Mouse (Mus musculus) macrophage (primary cell): Measurements from ENCODE around the gene Ankrd6. TPM values are rescaled to one million over a fixed set of nuclear protein-coding genes. Genes with fewer than 3 reads are reported as not detected.
"Not testable (repeated sequence)": the region's sequence is repeated elsewhere in the genome, so short reads cannot be mapped to it uniquely, and the experiment has no call there.

Source experiments
- H3K27ac ChIP-seq: fragments of 350-480 bp; formaldehyde crosslinking; 2 replicates; pipeline ENCODE4 v1.9.0; 2021
- H3K36me3 ChIP-seq: fragments of 350-480 bp; formaldehyde crosslinking; 2 replicates; pipeline ENCODE4 v1.9.0; 2021; ENCODE audit errors: inconsistent target
- H3K4me3 ChIP-seq: fragments of 350-480 bp; formaldehyde crosslinking; 2 replicates; pipeline ENCODE4 v1.9.0; 2021; ENCODE audit errors: inconsistent target
- H3K79me2 ChIP-seq: fragments of 350-480 bp; formaldehyde crosslinking; 2 replicates; pipeline ENCODE4 v1.9.0; 2021; ENCODE audit errors: inconsistent target
- WGBS: methylation state at CpG from one replicate; pipeline ENCODE4 v1.1.7; 2026; ENCODE audit warnings: inconsistent platforms; ENCODE audit not compliant: missing documents; 5-methylcytosine and 5-hydroxymethylcytosine counted together
- polyA plus RNA-seq: library from polyadenylated mRNA; stranded (reverse); fragments of 250-400 nt; gene quantifications from 3 replicates; pipeline ENCODE4 v1.2.4, GENCODE M21; 2018; ENCODE audit warnings: inconsistent platforms

Ankrd6 gene
- polyA plus RNA-seq, 1 experiment from 2014 or later = 0.06 TPM

DNA sequence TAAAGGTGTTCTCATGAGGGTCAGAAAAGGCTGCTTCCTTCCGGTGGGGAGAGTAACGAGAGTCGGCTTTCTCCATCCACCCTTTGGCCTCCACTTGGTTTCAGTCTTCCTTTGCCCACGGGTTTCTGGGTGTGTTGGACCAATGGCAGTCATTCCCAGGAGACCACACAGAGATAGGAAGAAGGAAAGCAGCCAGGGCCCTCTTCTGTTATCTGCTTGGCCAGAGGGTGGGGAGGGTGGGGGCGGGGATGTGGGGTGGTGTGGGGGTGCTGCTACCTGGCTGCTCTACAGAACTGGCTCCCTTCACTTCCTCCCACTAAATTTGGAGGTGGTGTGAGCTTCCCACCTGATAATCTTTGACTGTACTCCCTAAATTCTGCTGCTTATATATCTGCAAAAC is 31.0 kb upstream of the Ankrd6 start:
- WGBS = 35% methylated on average over 5 of the region's 5 CpGs
- Histone ChIP-seq H3K27ac (no peak overlapping the region), H3K79me2 (peaks cover 17% of the 10 kb centered on the region; the same call in 1 of the 2 replicates), H3K36me3 (no peaks in the 10 kb centered on the region), H3K4me3 (no peak overlapping the region)

GRCm38 (mm10) chr4:32980061-32980460 is 29.4 kb upstream of the Ankrd6 start:
- Histone ChIP-seq H3K27ac (no peak overlapping the region), H3K36me3 (no peaks in the 10 kb centered on the region), H3K4me3 (no peak overlapping the region), H3K79me2 (peaks cover 2% of the 10 kb centered on the region; the same call in 1 of the 2 replicates)
- 100% methylated on average over 3 of the region's 3 CpGs for WGBS

DNA sequence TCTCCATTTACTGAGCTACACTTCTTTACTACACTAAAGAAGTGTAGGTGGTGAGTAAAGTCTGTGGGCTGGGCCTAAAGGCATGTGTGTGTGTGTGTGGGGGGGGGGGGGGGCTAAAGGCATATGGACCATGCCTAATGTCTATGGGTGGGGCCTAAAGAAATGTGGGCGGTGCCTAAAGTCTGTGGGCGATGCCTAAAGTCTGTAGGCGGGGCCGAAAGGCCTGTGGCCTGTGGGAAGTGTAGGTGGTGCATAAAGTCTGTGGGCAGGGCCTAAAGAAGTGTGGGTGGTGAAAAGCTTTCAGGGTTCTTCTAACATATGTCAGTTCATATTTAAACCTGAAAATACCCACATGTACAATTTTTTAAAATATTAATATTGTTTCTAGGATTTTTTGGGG is 26.7 kb upstream of the Ankrd6 start:
- Histone ChIP-seq H3K36me3 (no peaks in the 10 kb centered on the region), H3K27ac (no peak overlapping the region), H3K79me2 (no peaks in the 10 kb centered on the region), H3K4me3 (no peak overlapping the region)
- WGBS = 100% methylated on average over 4 of the region's 4 CpGs

GRCm38 (mm10) chr4:32964619-32965018 is 14.0 kb upstream of the Ankrd6 start:
- H3K4me3 ChIP-seq, H3K36me3 ChIP-seq, H3K79me2 ChIP-seq, H3K27ac ChIP-seq: not testable (repeated sequence)
- WGBS = 92% methylated on average over 13 of the region's 19 CpGs

DNA sequence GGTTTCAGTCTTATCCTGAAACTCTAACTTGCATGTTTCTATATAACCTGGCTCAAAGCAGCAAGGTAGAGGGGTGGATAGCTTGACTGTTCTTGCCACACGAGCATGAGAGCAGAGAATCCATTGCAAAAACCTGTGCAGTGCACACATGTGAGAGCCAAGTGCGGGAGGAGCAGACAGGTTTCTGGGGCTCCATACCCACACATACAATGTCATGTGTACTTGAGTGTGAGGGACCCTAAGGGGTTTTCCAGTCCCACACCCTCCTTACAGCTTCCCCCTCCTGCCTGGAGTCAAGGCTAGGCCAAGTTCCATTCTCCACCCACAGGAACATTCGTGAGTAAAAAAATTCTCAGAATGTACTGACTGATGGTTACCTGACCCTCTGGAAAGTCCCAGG is 10.8 kb upstream of the Ankrd6 start:
- Histone ChIP-seq H3K36me3 (no peaks in the 10 kb centered on the region), H3K27ac (no peak overlapping the region)
- WGBS = 93% methylated on average over 3 of the region's 3 CpGs

DNA sequence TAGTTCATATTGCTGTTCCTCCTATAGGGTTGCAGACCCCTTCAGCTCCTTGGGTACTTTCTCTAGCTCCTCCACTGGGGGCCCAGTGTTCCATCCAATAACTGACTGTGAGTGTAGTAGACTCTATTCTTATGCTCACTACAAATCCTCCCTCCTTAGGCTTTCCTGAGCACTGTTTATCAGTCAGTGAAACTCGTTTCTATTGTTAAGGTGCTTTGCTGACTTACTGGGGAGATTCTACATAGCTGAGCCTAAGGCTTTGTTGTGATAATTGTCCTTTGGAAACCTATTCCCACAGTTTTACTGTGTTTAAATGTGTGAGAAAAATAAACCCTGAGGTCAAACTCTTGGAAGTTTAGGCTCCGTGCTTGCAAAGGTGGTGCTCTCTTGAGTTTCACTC is 5.8 kb upstream of the Ankrd6 start:
- Histone ChIP-seq H3K4me3 (no peak overlapping the region), H3K27ac (no peak overlapping the region), H3K36me3 (no peaks in the 10 kb centered on the region), H3K79me2 (no peaks in the 10 kb centered on the region)
- WGBS = 75% methylated on average over 2 of the region's 2 CpGs

More for the DNA sequence above, 10.8 kb upstream of the Ankrd6 start:
- Histone ChIP-seq H3K79me2 (no peaks in the 10 kb centered on the region), H3K4me3 (no peak overlapping the region)

GRCm38 (mm10) chr4:32952681-32953080 is 2.0 kb upstream of the Ankrd6 start:
- 50% methylated on average over 4 of the region's 7 CpGs for WGBS
- Histone ChIP-seq H3K4me3 (no peak overlapping the region), H3K79me2 (no peaks in the 10 kb centered on the region), H3K27ac (no peak overlapping the region), H3K36me3 (no peaks in the 10 kb centered on the region)

DNA sequence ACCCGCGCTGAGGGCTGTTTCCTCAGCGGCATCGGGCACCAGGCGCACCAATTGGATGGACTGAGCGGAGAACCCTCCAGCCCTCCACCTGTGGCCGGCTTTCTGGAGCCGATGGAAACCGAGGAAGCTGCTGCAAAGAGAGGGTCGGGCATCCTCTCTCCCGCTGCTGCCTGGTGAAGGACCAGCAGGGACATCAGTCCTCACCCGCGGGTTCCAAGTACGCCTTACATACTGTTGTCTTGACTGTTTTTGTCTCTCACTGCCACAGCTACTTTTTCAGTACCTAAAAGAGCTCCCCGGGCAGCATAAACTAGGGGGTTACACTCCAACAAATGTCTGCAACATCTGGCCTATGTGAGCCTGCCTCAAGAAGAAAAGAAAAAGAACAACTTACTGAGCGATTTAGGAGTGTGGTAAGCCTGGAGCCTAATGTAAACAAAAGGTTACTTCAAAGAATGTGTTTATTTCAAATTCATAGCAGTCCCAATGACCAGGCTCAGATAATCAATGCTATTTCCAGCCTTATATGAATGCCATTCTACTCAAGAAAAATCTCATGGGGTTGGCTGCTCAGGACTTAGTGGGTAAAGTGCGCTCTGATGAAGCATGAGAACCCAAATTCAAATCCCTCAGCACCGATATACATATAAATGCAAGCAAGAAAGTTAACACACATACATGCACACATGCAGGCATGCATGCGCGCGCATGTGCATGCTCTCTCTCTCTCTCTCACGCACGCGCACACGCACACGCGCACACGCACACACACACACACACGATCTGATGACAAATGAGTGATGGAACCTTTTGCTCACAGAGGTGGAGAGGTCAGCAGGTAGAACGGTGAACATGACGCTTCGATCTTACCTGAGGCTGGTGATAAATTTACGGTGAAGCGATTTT is 647 bp upstream of the Ankrd6 start:
- WGBS = 11% methylated on average over 34 of the region's 34 CpGs
- H3K4me3 ChIP-seq = no peak overlapping the region
- no peak overlapping the region for H3K27ac ChIP-seq
- H3K36me3 ChIP-seq = no peaks in the 10 kb centered on the region
- no peaks in the 10 kb centered on the region for H3K79me2 ChIP-seq

- Histone ChIP-seq H3K79me2 (no peaks in the 10 kb centered on the region), H3K27ac (no peak overlapping the region), H3K36me3 (no peaks in the 10 kb centered on the region), H3K4me3 (no peak overlapping the region)
- WGBS = 38% methylated on average over 10 of the region's 10 CpGs
Measured at GRCm38 (mm10) chr4:32948696-32949095, 1.9 kb downstream of the Ankrd6 start.

- WGBS = 100% methylated on average over 1 of the region's 4 CpGs
Measured at GRCm38 (mm10) chr4:32947631-32948030, 3.0 kb downstream of the Ankrd6 start.

DNA sequence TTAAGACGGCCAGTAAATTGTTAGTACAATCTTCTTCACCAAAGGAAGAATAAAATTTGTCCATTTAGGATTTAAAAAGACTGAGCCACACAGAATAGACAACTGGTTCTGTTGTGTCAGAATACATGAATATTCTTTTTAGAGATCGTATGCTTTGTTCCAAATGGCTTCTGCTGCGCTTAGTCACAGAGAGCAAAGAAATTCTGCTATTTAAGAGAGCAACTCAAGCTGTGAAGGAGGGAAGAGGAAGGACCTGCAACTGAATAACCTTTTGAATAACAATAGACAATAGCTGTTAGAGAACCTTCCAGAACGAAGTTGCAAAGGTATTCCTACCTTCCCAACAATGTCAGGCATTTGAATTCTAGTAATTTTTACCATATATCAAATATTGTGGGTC is 9.7 kb downstream of the Ankrd6 start:
- Histone ChIP-seq H3K36me3 (no peaks in the 10 kb centered on the region), H3K27ac (no peak overlapping the region), H3K79me2 (no peaks in the 10 kb centered on the region), H3K4me3 (no peak overlapping the region)
- whole genome bisulfite sequencing = 76% methylated on average over 4 of the region's 4 CpGs

More at GRCm38 (mm10) chr4:32947631-32948030, 3.0 kb downstream of the Ankrd6 start:
- no peaks in the 10 kb centered on the region for H3K79me2 ChIP-seq
- no peak overlapping the region for H3K27ac ChIP-seq
- no peaks in the 10 kb centered on the region for H3K36me3 ChIP-seq
- no peak overlapping the region for H3K4me3 ChIP-seq

DNA sequence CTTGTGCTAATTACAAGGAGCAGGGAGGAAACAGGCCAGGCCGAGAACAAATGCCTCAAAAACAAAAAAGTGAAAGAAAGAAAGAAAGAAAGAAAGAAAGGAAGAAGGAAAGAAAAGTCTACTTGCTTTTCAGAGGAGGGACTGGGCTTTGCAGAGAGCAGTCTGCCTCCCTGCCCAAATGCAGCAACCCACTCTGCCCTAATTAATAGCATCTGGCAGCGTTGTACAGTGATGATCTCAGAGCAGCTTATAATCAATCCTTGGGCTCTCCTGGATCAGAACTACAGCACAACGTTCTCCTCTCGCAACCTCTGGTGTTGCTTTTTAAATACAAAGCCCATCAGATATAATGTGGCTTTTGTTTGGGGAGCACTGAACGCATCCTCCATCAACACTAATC is 10.7 kb downstream of the Ankrd6 start:
- 90% methylated on average over 5 of the region's 5 CpGs for WGBS
- no peak overlapping the region for H3K4me3 ChIP-seq
- no peak overlapping the region for H3K27ac ChIP-seq
- no peaks in the 10 kb centered on the region for H3K79me2 ChIP-seq
- H3K36me3 ChIP-seq = no peaks in the 10 kb centered on the region

- H3K4me3 ChIP-seq = no peak overlapping the region
- H3K36me3 ChIP-seq = no peaks in the 10 kb centered on the region
- H3K79me2 ChIP-seq = no peaks in the 10 kb centered on the region
- H3K27ac ChIP-seq = no peak overlapping the region
- WGBS = 62% methylated on average over 4 of the region's 4 CpGs
Measured at GRCm38 (mm10) chr4:32939521-32939920, 11.1 kb downstream of the Ankrd6 start.

DNA sequence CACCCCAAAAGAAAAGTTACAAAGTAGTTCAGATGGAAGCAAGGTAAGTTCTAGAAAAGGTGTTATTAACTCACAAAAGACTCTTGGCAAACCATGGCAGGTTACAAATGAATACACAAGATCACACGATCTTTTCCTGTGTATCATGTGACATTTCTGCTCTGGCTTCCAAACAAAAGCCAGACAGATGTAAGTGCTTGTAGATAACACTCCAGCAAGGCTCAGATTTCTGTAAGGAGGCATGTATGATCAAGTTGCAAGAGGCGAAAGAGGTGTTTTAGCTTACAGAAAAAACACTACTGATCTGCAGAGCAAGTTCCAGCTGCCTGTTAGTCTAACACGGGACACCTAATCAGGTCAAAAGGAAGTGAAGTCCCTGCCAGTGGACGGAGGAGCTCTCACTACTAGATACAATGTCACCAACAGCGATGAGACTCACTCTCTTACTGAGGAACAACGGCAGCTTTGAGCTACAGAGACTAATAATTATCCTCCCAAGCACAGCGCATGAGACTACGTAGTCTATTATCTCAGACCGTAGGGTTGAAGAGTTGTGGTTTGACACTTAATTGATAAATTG is 13.8 kb downstream of the Ankrd6 start:
- 74% methylated on average over 9 of the region's 9 CpGs for WGBS
- Histone ChIP-seq H3K79me2 (no peaks in the 10 kb centered on the region), H3K27ac (no peak overlapping the region), H3K4me3 (no peak overlapping the region), H3K36me3 (no peaks in the 10 kb centered on the region)

GRCm38 (mm10) chr4:32932056-32932455 is 18.6 kb downstream of the Ankrd6 start:
- Histone ChIP-seq H3K27ac (no peak overlapping the region), H3K36me3 (no peaks in the 10 kb centered on the region), H3K79me2 (no peaks in the 10 kb centered on the region), H3K4me3 (no peak overlapping the region)
- 87% methylated on average over 9 of the region's 9 CpGs for WGBS
